Mouse (Mus musculus) brain, embryonic 14.5 days (tissue): ENCODE results near the gene S1pr1.

Experiments
- CTCF ChIP-seq: fragments of 200-500 bp; IDR thresholded peaks from 2 replicates; pipeline ENCODE4 v1.5.1; 2012; ENCODE audit warnings: inconsistent platforms, mild to moderate bottlenecking, moderate library complexity, borderline replicate concordance; ENCODE audit not compliant: insufficient read depth, insufficient read length; ENCODE audit errors: extremely low read depth
- POLR2A ChIP-seq: fragments of 200-500 bp; IDR thresholded peaks from 2 replicates; pipeline ENCODE4 v1.6.1; 2012; ENCODE audit warnings: mild to moderate bottlenecking, inconsistent platforms, borderline replicate concordance; ENCODE audit not compliant: poor library complexity, insufficient read depth, insufficient read length, severe bottlenecking; ENCODE audit errors: extremely low read depth

DNA sequence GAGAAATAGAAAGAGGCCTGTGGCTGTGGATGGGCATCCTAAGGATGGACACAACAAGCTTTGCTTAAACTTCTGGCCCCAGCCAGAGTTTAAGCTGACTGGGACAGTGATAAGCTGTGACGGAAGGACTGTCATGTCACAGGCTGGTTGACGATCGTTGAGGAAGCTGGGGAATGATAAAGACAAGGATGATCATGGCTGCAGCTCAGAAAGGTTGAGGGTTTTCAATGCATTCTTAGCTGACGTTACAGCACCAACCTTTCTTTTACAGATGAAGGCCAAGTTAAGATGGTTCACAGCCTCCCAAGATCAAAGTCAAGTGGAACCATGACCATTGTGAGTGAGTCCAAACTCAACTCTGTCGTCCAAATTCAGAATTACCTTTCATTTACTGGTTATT is 40.2 kb downstream of the S1pr1 start:
- TF ChIP-seq POLR2A (no peak), CTCF (no peak)
